Mouse (Mus musculus) embryonic facial prominence, embryonic 10.5 days (tissue): ENCODE measurements around the gene Nktr. TPM values are rescaled to one million over a fixed set of nuclear protein-coding genes. Genes with fewer than 3 reads are reported as not detected.

ENCODE experiments used
- DNase-seq: peaks from one replicate; pipeline ENCODE4 v3.0.0-alpha.2; 2017; ENCODE audit warnings: low spot score
- H3K27ac ChIP-seq: fragments of 300-500 bp; sonication (generic); replicated peaks from 2 replicates; pipeline ENCODE4 v1.5.1; 2016; ENCODE audit warnings: mild to moderate bottlenecking
- H3K27me3 ChIP-seq: fragments of 300-500 bp; sonication (generic); replicated peaks from 2 replicates; pipeline ENCODE4 v1.6.1; 2016; ENCODE audit warnings: low read depth, mild to moderate bottlenecking; ENCODE audit not compliant: poor library complexity, severe bottlenecking
- H3K36me3 ChIP-seq: fragments of 300-500 bp; sonication (generic); replicated peaks from 2 replicates; pipeline ENCODE4 v1.6.1; 2016; ENCODE audit warnings: mild to moderate bottlenecking, moderate library complexity
- H3K4me1 ChIP-seq: fragments of 300-500 bp; sonication (generic); 2 replicates; pipeline ENCODE4 v1.6.1; 2016
- H3K4me3 ChIP-seq: fragments of 300-500 bp; sonication (generic); 2 replicates; pipeline ENCODE4 v1.5.1; 2016; ENCODE audit warnings: mild to moderate bottlenecking, moderate library complexity
- H3K9me3 ChIP-seq: fragments of 300-500 bp; sonication (generic); 2 replicates; pipeline ENCODE4 v1.6.1; 2016; ENCODE audit warnings: mild to moderate bottlenecking
- WGBS: fragments of 180-500 bp; shearing (Covaris S2); methylation state at CpG from one replicate; pipeline ENCODE4 v1.1.7; 2016; 5-methylcytosine and 5-hydroxymethylcytosine counted together
- polyA plus RNA-seq: library from polyadenylated mRNA; unstranded; fragments of >200 nt; fragmentation: Nextera tagmentation; extraction: Ambion mirVana; gene quantifications from 2 replicates; pipeline ENCODE4 v1.2.1, GENCODE M21; 2016

The Nktr gene
- polyA plus RNA-seq, result 61.2 and 62.9 TPM in 2 replicates

- Histone ChIP-seq H3K4me1 (peaks cover 18% of the 10 kb centered on the region), H3K27me3 (no peaks in the 10 kb centered on the region), H3K9me3 (0 out of 2 replicates have a peak, but pooled peaks cover 2% of the 10 kb centered on the region), H3K4me3 (peak within 1 kb of the TSS; percentile 75), H3K27ac (peak within 1 kb of the TSS; percentile 94), H3K36me3 (peaks cover 6% of the 10 kb centered on the region; the same call in 1 of the 2 replicates)
- WGBS, result under 1% methylated on average over 61 of the region's 61 CpGs
- peak; percentile 99 for DNase-seq
Observed at GRCm38 (mm10) chr9:121718792-121719318, at the start of gene Nktr. Nktr (plus strand) TSS chr9:121719169.

- Histone ChIP-seq H3K27me3 (peaks cover 50% of the 10 kb centered on the region), H3K4me3 (peak overlapping the region; percentile 53), H3K9me3 (no peaks in the 10 kb centered on the region), H3K4me1 (peaks cover 49% of the 10 kb centered on the region), H3K36me3 (no peaks in the 10 kb centered on the region), H3K27ac (peak overlapping the region; percentile 61; the same call in 1 of the 2 replicates)
- WGBS, result under 1% methylated on average over 28 of the region's 28 CpGs
- peak; percentile 85 for DNase-seq
Observed at GRCm38 (mm10) chr9:121669348-121669791, 49.6 kb upstream of the Nktr start.

DNA sequence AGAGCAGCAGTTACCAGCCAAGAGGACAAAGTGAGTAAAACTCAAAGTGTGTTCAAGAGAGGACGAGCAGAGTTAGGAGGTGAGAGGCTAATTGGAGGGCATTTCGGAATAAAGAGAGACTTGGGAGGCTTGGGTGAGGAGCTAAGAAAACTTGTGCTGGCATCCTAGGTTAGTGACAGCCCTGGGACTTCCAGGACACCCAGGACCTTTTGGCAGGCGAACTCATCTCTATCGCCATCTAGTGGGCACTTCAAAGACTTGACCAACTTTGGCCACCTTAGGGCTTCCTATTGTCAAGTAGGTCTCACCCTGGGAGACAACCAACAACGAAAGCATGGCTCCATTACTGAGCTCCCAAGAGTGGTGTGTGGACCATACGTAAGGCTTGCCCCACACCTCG lies 47.7 kb upstream of the Nktr start:
- Histone ChIP-seq H3K4me3 (no peak overlapping the region), H3K27me3 (peaks cover 50% of the 10 kb centered on the region), H3K36me3 (no peaks in the 10 kb centered on the region), H3K4me1 (peaks cover 44% of the 10 kb centered on the region), H3K9me3 (no peaks in the 10 kb centered on the region), H3K27ac (no peak overlapping the region)
- DNase-seq, result peak; percentile 58
- WGBS, result 25% methylated on average over 7 of the region's 7 CpGs

DNA sequence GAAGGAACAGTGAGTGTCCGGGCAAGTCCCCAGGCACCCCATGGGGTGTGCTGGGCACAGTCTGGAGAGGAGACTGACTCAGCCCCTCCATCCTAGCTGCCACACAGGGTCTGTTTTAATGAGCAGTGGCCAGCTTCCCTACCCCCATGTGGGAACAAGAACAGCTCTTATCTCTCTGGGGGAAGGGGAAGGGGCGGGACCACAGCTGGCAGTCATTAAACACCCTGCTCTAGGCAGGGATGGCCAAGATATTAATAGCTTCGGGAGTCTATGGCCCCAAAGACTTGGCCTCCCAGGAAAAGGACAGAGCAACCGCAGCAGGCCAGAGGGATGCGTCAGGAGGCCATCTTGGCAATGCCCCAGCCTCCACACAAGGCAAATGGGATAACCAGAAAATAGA lies 46.7 kb upstream of the Nktr start:
- peaks cover 39% of the 10 kb centered on the region for H3K27me3 ChIP-seq
- no peak overlapping the region for H3K27ac ChIP-seq
- 67% methylated on average over 5 of the region's 5 CpGs for WGBS
- H3K4me1 ChIP-seq, result peaks cover 34% of the 10 kb centered on the region
- H3K4me3 ChIP-seq, result no peak overlapping the region
- H3K9me3 ChIP-seq, result no peaks in the 10 kb centered on the region
- DNase-seq, result no peak
- no peaks in the 10 kb centered on the region for H3K36me3 ChIP-seq

GRCm38 (mm10) chr9:121673716-121674115 lies 45.3 kb upstream of the Nktr start:
- Histone ChIP-seq H3K27ac (no peak overlapping the region), H3K36me3 (no peaks in the 10 kb centered on the region), H3K9me3 (no peaks in the 10 kb centered on the region), H3K27me3 (peaks cover 25% of the 10 kb centered on the region), H3K4me1 (peaks cover 34% of the 10 kb centered on the region), H3K4me3 (no peak overlapping the region)
- DNase-seq, result no peak
- 90% methylated on average over 5 of the region's 5 CpGs for WGBS

DNA sequence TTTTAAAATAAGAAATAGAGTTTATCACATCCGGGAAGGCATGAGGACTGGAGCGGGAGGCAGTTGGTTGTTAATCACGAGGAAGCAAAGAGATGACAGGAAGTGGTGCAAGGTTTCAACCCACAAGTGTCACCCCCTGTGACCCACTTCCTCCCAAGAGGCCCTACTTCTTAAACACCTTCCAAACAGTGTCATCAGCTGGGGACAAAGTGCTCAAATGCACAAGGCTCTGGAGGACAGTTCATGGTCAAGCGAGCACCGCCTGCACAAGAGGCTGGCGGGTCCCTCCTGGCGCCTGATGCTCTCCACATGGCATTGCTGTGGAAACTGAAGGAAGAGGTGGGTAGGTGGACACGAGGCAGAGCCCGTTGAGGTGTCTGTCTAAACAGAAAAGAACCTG lies 44.0 kb upstream of the Nktr start:
- 84% methylated on average over 9 of the region's 9 CpGs for WGBS
- no peak overlapping the region for H3K27ac ChIP-seq
- no peak for DNase-seq
- H3K4me1 ChIP-seq, result peaks cover 28% of the 10 kb centered on the region
- no peak overlapping the region for H3K4me3 ChIP-seq
- peaks cover 12% of the 10 kb centered on the region for H3K27me3 ChIP-seq
- H3K36me3 ChIP-seq, result no peaks in the 10 kb centered on the region
- no peaks in the 10 kb centered on the region for H3K9me3 ChIP-seq

DNA sequence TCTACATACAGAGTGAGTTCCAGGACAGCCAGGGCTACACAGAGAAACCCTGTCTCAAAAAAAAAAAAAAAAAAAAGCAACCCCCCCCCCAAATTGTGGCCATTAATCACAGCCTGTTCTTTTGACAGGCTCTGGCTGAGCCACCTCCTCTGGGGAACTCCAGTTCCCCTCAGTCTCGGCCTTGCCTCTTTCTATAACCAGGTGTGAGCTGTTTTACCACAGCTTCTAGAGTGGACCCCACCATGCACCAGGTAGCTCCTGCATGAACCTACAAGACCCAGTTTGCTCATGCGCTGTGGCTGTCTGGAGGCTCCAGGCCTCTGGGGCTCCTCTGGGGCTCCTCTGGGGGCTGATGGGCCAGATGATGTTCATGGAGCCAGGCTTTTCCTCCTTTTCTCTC lies 43.4 kb upstream of the Nktr start:
- no peaks in the 10 kb centered on the region for H3K9me3 ChIP-seq
- 87% methylated on average over 2 of the region's 2 CpGs for WGBS

DNA sequence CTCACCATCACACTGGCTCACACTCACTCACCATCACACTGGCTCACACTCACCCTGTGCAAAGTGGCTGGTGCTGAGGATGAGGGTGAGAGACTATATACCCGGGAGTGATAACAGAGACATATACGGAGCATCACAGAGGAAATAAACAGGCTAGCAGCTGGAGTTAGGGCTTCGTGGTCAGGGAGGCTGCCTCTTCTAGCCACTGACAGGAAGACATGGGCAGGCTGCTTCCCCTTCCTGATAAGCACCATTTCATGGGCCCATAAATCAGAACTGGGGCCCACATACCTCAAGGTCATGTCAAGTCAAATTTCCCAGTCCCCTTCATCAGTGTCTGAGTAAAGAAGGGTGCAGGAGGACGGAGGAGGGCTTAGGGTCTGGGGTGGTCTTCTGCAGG lies 41.9 kb upstream of the Nktr start:
- 86% methylated on average over 4 of the region's 4 CpGs for WGBS
- Histone ChIP-seq H3K4me1 (peaks cover 10% of the 10 kb centered on the region), H3K27me3 (no peaks in the 10 kb centered on the region), H3K27ac (no peak overlapping the region), H3K4me3 (no peak overlapping the region), H3K36me3 (peaks cover 4% of the 10 kb centered on the region; the same call in 1 of the 2 replicates), H3K9me3 (no peaks in the 10 kb centered on the region)
- no peak for DNase-seq

More for the DNA sequence above, 43.4 kb upstream of the Nktr start:
- no peak overlapping the region for H3K27ac ChIP-seq
- H3K27me3 ChIP-seq, result peaks cover 7% of the 10 kb centered on the region
- peaks cover 23% of the 10 kb centered on the region for H3K4me1 ChIP-seq
- H3K36me3 ChIP-seq, result no peaks in the 10 kb centered on the region
- no peak overlapping the region for H3K4me3 ChIP-seq
- DNase-seq, result no peak

GRCm38 (mm10) chr9:121677476-121677875 lies 41.5 kb upstream of the Nktr start:
- Histone ChIP-seq H3K36me3 (peaks cover 8% of the 10 kb centered on the region; the same call in 1 of the 2 replicates), H3K9me3 (no peaks in the 10 kb centered on the region), H3K4me1 (peaks cover 7% of the 10 kb centered on the region; the same call in 1 of the 2 replicates), H3K27ac (no peak overlapping the region), H3K4me3 (no peak overlapping the region), H3K27me3 (no peaks in the 10 kb centered on the region)
- WGBS, result 81% methylated on average over 8 of the region's 8 CpGs
- DNase-seq, result no peak

GRCm38 (mm10) chr9:121679549-121679948 lies 39.4 kb upstream of the Nktr start:
- Histone ChIP-seq H3K27me3 (no peaks in the 10 kb centered on the region), H3K27ac (no peak overlapping the region), H3K9me3 (no peaks in the 10 kb centered on the region), H3K4me3 (no peak overlapping the region), H3K36me3 (peaks cover 24% of the 10 kb centered on the region), H3K4me1 (0 out of 2 replicates have a peak, but pooled peaks cover 5% of the 10 kb centered on the region)
- WGBS, result 14% methylated on average over 6 of the region's 6 CpGs
- DNase-seq, result peak; percentile 71

GRCm38 (mm10) chr9:121681191-121681590 lies 37.8 kb upstream of the Nktr start:
- no peak overlapping the region for H3K4me3 ChIP-seq
- WGBS, result 82% methylated on average over 8 of the region's 8 CpGs
- no peak overlapping the region for H3K27ac ChIP-seq
- peaks cover 38% of the 10 kb centered on the region for H3K36me3 ChIP-seq
- H3K9me3 ChIP-seq, result no peaks in the 10 kb centered on the region
- H3K27me3 ChIP-seq, result no peaks in the 10 kb centered on the region
- 0 out of 2 replicates have a peak, but pooled peaks cover 5% of the 10 kb centered on the region for H3K4me1 ChIP-seq
- DNase-seq, result no peak

DNA sequence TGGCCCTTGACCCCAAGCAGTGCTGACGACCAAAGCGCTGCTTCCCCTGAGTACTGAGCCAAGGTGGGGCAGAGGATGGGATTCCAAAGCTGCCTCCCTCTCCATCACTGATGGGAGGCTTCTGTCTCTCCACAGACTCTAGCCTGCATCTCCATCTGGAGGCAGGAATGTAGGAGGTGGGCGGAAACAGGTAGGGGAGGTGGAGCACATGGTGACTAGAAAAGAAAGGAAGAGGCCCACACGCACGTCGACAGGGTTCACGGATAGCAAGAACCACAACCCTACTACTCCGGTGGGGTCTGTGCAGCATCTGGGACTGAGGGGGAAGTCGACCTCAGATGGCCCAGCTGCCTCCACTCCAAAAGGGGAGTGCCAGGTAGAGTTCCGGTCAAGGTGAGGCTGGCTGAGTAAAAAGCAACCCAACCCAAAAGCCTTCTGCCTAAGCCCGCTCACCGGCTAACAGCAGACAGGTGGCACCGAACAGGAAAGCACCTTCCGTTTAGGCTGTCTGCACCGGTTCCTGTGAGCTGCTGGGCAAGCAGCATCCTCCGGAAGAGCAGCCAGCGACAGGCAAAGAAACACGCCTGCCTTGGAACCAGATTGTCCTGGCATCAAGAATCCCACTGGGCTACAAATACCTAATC lies 36.8 kb upstream of the Nktr start:
- Histone ChIP-seq H3K36me3 (peaks cover 46% of the 10 kb centered on the region), H3K4me1 (0 out of 2 replicates have a peak, but pooled peaks cover 5% of the 10 kb centered on the region), H3K9me3 (no peaks in the 10 kb centered on the region), H3K27ac (no peak overlapping the region), H3K27me3 (no peaks in the 10 kb centered on the region), H3K4me3 (no peak overlapping the region)
- DNase-seq, result no peak
- 79% methylated on average over 18 of the region's 18 CpGs for WGBS

DNA sequence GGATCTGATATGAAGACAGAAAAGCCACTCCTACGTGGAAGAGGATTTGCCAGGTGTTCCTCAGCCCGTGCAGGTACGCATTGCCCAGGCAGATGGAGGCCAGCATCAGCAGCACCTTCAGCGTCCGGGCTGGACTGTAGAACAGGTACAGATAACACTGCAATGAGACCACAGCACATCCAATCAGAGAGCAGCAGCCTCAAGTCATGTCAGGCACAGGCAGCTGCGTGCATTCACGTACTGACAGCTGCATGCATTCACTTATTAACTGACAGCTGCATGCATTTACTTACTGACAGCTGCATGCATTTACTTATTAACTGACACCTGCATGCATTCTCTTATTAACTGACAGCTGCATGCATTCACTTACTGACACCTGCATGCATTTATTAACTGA lies 34.3 kb upstream of the Nktr start:
- no peak for DNase-seq
- Histone ChIP-seq H3K27ac (no peak overlapping the region), H3K9me3 (no peaks in the 10 kb centered on the region), H3K27me3 (no peaks in the 10 kb centered on the region), H3K36me3 (peaks cover 70% of the 10 kb centered on the region), H3K4me3 (no peak overlapping the region), H3K4me1 (0 out of 2 replicates have a peak, but pooled peaks cover under 1% of the 10 kb centered on the region)
- WGBS, result 87% methylated on average over 7 of the region's 7 CpGs
